Mouse (Mus musculus): ENCODE measurements around the gene Acsbg2.
"Not testable (repeated sequence)": the region's sequence is repeated elsewhere in the genome, so short reads cannot be mapped to it uniquely, and the experiment has no call there.

Gene Acsbg2

GRCm38 (mm10) chr17:56874237-56874636, at the start of gene Acsbg2:
TSS of gene Acsbg2 (minus strand) at chr17:56874447.
- DNase-seq: no peak

DNA sequence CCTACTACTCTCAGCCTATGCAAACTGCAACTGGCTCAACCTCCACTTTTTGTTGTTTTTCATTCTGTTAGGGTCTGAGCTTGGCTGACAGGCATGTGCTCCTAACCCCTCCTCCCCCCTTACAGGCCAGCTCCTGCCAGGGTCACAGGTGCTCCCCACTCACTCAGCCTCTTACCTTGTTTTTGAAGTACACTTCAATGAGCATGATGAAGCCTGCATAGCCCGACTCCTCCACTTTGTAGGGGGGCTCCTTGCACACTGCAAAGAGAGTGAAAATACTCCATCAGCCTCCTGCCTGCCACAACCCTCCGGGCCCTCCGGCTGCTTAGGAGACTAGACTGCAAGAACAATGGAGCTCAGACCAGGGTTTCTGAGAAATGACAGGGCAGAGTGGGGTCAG, 45.5 kb upstream of the Acsbg2 start:
- no peak for DNase-seq

DNA sequence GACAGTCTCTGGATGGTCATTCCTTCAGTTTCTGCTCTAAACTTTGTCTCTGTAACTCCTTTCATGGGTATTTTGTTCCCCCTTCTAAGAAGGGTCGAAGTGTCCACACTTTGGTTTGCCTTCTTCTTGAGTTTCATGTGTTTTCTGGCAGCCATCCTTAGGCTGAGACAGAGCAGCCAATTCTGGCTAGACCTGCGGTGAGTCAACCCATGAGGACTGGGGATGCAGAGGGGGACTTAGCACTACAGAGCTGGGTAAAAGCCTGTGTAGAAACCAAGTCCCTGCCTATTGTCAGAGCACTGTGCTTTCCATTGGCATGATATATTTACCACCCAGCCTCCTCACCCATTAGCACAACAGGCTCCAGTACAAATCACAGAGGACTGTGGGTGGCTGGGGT, 42.9 kb upstream of the Acsbg2 start:
- DNase-seq: no peak

DNA sequence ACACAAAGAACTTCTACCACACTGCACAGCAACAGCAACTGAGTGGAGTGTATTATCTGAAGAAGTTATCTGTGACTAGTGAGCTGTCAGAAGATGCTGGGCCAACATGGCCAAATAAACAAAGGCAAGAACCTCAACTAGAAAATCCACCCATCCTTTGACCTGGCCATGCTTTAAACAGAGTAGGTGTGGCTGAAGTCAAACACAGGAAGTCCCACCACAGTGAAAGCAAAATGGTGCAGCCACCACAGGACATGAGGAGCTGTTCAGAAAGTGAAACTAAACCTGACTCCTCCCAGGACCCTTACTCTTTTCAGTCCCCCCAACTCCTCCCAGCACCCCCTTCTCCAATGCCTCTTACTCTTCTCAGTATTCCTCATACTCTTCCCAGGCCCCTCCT, 39.2 kb upstream of the Acsbg2 start:
- DNase-seq: no peak

GRCm38 (mm10) chr17:56913023-56913422, 38.8 kb upstream of the Acsbg2 start:
- no peak for DNase-seq

DNA sequence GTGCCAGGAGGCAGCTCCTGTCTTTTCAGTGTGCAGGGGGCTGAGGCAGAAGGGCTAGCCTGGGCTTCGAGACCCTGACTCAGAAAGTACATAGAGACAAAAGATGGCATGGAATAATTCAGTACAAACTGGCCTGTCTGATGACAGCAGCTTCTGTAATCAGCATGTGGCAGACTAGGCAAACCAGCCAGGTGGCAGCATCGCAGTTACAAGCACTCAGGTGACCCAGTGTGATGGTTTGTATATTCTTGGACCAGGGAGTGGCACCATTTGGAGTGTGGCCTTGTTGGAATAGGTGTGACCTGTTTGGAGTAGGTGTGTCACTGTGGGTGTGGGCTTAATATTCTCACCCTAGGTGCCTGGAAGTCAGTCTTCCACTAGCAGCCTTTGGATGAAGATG, 35.5 kb upstream of the Acsbg2 start:
- not testable (repeated sequence) for DNase-seq

DNA sequence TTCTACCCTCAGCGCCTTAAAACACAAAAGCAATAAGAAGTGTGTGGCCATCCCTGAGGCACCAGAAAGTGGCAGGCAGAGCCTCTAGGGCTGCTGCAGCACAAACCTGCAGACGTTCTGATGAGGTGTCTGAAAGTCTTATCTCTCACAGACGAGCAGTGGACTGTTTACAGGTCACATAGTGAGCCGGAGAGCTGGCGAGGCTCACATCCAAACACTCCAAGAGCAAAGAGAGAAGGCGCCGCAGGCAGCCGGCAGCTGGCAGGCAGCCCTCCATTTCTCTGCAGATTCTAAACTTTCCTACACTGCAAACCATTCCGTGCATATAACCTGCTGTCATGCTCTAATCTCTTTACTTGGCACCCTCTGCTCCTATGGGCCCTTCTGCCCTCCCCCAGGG, 33.6 kb upstream of the Acsbg2 start:
- DNase-seq: no peak

- DNase-seq: no peak
Measured at GRCm38 (mm10) chr17:56907096-56907495, 32.8 kb upstream of the Acsbg2 start.

DNA sequence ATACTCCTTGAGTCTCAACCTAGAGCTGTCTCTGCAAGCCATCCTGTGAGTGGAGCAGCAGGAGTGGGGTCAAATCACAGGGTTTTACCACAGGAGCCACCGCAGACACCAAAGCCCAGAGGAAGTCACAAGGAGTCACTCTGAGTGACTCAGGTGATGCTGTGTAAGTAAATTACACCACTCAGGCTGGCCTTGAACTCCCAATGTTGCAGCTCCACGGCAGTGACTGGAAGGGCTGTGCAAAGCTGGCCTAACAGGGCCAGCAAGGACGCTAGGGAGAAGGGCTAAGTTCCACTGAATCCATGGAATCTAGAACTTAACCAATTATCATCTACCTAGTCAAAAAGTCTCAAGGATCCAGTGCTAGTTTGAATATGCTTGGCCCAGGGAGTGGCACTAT, 31.9 kb upstream of the Acsbg2 start:
- no peak for DNase-seq

- no peak for DNase-seq
Measured at GRCm38 (mm10) chr17:56902698-56903097, 28.5 kb upstream of the Acsbg2 start.

GRCm38 (mm10) chr17:56897630-56898195, 23.5 kb upstream of the Acsbg2 start:
- peak; percentile 77 for DNase-seq

GRCm38 (mm10) chr17:56896513-56897129, 22.4 kb upstream of the Acsbg2 start:
- DNase-seq: no peak

DNA sequence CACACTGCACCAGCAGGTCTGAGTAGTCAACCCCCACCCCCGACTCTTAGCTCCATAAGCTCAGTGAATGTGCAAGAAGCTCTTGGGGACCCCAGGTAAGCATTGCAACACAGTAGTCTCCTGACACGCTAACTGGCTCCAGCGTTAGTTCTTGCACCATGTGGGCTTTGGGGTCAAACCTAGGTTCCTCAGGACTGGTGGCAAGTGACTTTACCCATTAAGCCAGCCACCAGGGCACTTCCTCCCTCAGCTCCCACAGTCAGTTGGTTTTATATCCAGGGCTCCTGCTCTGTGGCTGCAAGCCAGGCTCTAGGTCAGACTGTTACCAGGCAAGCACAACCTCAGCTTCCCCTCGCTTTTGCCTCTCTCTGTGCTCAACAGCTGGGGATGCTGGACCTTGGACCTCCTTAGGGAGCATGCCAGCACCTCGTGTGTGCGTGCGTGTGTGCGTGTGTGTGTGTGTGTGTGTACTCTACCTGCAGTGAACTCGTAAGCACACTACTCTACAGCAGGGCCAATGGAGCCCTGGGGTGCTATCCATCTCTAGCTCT, 21.2 kb upstream of the Acsbg2 start:
- DNase-seq: no peak

- DNase-seq: no peak
Measured at GRCm38 (mm10) chr17:56890018-56890417, 15.8 kb upstream of the Acsbg2 start.

- no peak for DNase-seq
Measured at GRCm38 (mm10) chr17:56888050-56888449, 13.8 kb upstream of the Acsbg2 start.

- no peak for DNase-seq
Measured at GRCm38 (mm10) chr17:56884809-56885208, 10.6 kb upstream of the Acsbg2 start.

DNA sequence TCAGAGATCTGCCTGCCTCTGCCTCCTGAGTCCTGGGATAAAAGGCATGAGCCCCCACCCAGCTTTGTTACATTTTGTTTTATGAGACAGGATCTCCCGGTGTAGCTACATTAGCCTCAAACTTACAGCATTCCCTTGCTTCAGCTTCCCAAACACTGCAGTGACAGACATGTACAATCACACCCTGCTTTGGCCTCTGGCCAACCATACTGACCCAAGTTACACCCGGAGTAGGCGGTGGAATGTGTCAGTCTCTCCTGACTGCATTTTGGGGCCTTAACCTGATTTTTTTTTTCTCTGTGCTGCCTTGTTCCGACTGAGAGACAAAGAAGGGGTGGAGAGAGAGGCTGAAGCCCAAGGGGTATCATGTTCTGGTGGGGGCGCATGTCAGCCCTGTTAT, 10.1 kb upstream of the Acsbg2 start:
- no peak for DNase-seq

DNA sequence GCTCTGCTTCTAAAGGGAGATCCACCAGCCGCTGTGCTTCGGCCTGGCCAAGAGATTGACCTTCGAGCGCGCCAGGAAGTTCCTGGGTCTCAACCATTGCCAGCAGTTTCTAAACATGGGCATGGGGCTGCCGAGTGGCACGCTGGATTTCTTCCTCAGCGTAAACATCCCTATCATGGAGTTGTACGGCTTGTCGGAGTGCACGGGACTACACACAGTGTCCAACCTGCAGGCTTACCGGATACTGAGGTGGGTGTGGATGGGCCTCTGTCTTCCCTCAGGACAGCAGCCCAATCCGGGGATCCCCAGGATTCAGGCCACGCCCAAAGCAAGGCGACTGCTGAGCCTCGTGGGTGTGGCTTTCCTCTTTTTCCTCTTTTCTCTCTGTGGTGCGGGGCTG, 9.4 kb upstream of the Acsbg2 start:
- no peak for DNase-seq

GRCm38 (mm10) chr17:56877426-56877825, 3.2 kb upstream of the Acsbg2 start:
- no peak for DNase-seq

GRCm38 (mm10) chr17:56876981-56877380, 2.7 kb upstream of the Acsbg2 start:
- DNase-seq: no peak

GRCm38 (mm10) chr17:56876465-56876864, 2.2 kb upstream of the Acsbg2 start:
- DNase-seq: no peak

DNA sequence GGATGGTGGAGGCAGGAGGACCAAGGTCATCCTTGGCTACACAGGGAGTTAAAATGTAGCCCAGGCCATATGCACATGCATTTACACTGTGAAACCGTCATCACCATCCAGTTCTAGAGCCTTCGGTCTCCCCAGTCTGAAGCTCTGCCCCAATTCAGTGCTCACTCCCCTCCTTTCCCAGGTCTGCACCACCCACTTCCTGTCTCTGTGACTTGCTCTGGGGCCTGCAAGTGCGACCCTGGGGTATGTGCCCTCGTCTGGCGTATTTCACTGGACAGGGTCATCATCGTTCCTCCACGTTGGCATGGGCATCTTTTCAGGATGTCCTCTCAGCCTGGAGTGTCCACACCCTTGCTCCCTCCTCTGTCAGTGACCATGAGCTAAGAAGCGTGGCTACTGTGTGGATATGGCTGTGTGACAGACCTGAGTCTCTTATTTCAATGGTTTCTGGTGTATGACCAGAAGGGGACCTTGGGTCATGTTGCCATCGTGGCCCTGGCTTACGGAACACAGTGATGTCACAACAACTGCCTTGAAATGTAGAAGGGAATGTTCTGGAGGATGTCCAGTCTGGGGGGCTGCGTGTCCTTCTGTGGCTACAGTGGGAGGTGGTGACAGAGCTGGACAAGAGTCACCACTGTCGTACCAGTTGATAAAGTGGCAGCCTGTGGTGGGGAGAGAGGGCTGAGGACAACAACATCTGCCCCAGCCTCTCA, 847 bp upstream of the Acsbg2 start, which contains the start of gene 1700061G19Rik:
Gene 1700061G19Rik, plus strand, starts transcription at position 542 of the 716 bp plus-strand sequence.
- no peak for DNase-seq

- DNase-seq: no peak
Measured at GRCm38 (mm10) chr17:56872512-56872911, 1.7 kb downstream of the Acsbg2 start.

GRCm38 (mm10) chr17:56871767-56872166, 2.5 kb downstream of the Acsbg2 start:
- DNase-seq: no peak

Data from cerebellum, adult 11 months (tissue).